Mouse (Mus musculus) liver, adult 2 months (tissue): ENCODE data around the gene Rasgrf2. TPM values are rescaled to one million over a fixed set of nuclear protein-coding genes. Genes with fewer than 3 reads are reported as not detected.
A peak's percentile ranks its signal among the peaks of the same experiment; 100 is the strongest.

Source experiments
- DNase-seq: peaks from one replicate; pipeline ENCODE4 v3.0.0-alpha.2; 2011; ENCODE audit warnings: low read depth, low spot score; ENCODE audit errors: extremely low read depth
- H3K27ac ChIP-seq: fragments of 200-500 bp; replicated peaks from 2 replicates; pipeline ENCODE4 v1.5.1; 2012; ENCODE audit warnings: low read depth, mild to moderate bottlenecking, control low read depth, inconsistent platforms, low read length; ENCODE audit not compliant: insufficient read depth
- H3K27me3 ChIP-seq: fragments of 200-500 bp; 2 replicates; pipeline ENCODE4 v1.6.1; 2012; ENCODE audit warnings: mild to moderate bottlenecking, moderate library complexity, low read length, inconsistent platforms; ENCODE audit not compliant: control insufficient read depth, insufficient read depth
- H3K36me3 ChIP-seq: fragments of 200-500 bp; 2 replicates; pipeline ENCODE4 v1.6.1; 2012; ENCODE audit warnings: low read length, inconsistent platforms; ENCODE audit not compliant: control insufficient read depth, insufficient read depth
- H3K4me1 ChIP-seq: fragments of 200-500 bp; 2 replicates; pipeline ENCODE4 v1.6.1; 2011; ENCODE audit warnings: low read length; ENCODE audit not compliant: control insufficient read depth, insufficient read depth
- H3K4me3 ChIP-seq: fragments of 200-500 bp; 2 replicates; pipeline ENCODE4 v1.5.1; 2011; ENCODE audit warnings: low read depth, mild to moderate bottlenecking, control low read depth, low read length, moderate library complexity; ENCODE audit not compliant: insufficient read depth
- H3K79me2 ChIP-seq: fragments of 200-500 bp; 2 replicates; pipeline ENCODE4 v1.6.1; 2012; ENCODE audit warnings: inconsistent platforms, mild to moderate bottlenecking, low read length, moderate library complexity; ENCODE audit not compliant: control insufficient read depth, insufficient read depth
- H3K9ac ChIP-seq: fragments of 200-500 bp; 2 replicates; pipeline ENCODE4 v1.6.1; 2012; ENCODE audit warnings: low read depth, mild to moderate bottlenecking, control low read depth, inconsistent platforms, low read length
- CTCF ChIP-seq: fragments of 200-500 bp; IDR thresholded peaks from 2 replicates; pipeline ENCODE4 v1.5.1; 2011; ENCODE audit warnings: low read depth, low read length, control low read depth
- POLR2A ChIP-seq: fragments of 200-500 bp; IDR thresholded peaks from 2 replicates; pipeline ENCODE4 v1.6.1; 2011; ENCODE audit warnings: low read length, control low read depth; ENCODE audit not compliant: insufficient read depth; ENCODE audit errors: extremely low read depth
- WGBS: fragments of 180-500 bp; shearing (Covaris S2); methylation state at CpG from one replicate; pipeline ENCODE4 v1.1.7; 2018; 5-methylcytosine and 5-hydroxymethylcytosine counted together
- polyA plus RNA-seq: library from polyadenylated mRNA; depleted of rRNA; stranded (reverse); fragments of >200 nt; gene quantifications from 2 replicates; pipeline ENCODE4 v1.2.3, GENCODE M21; 2012
- total RNA-seq: library from RNA; depleted of rRNA; stranded (reverse); fragments of >200 nt; gene quantifications from 2 replicates; pipeline ENCODE4 v1.2.3, GENCODE M21; 2014

Rasgrf2 gene
- total and polyA plus RNA-seq, 2 experiments = 0.44 to 1.0 TPM

- DNase-seq = peak; percentile 20
These were observed 249.5 kb downstream of the Rasgrf2 start for GRCm38 (mm10) chr13:91881837-91882480.

GRCm38 (mm10) chr13:91880256-91880655 lies 251.2 kb downstream of the Rasgrf2 start:
- Histone ChIP-seq H3K9ac (no peak overlapping the region), H3K4me1 (no peaks in the 10 kb centered on the region), H3K27ac (no peak overlapping the region), H3K4me3 (no peak overlapping the region), H3K27me3 (no peaks in the 10 kb centered on the region), H3K36me3 (no peaks in the 10 kb centered on the region), H3K79me2 (no peaks in the 10 kb centered on the region)
- peak; percentile 53 for DNase-seq
- WGBS = 33% methylated on average over 4 of the region's 4 CpGs
- TF ChIP-seq POLR2A (no peak), CTCF (no peak)

More at GRCm38 (mm10) chr13:91881837-91882480, 249.5 kb downstream of the Rasgrf2 start:
- no peak for TF ChIP-seq POLR2A
- 0 out of 2 replicates have a peak, but pooled peaks have one; percentile 11 for TF ChIP-seq CTCF
- Histone ChIP-seq H3K36me3 (no peaks in the 10 kb centered on the region), H3K4me1 (no peaks in the 10 kb centered on the region), H3K9ac (no peak overlapping the region), H3K27ac (no peak overlapping the region), H3K79me2 (no peaks in the 10 kb centered on the region), H3K27me3 (no peaks in the 10 kb centered on the region), H3K4me3 (no peak overlapping the region)
- 65% methylated on average over 9 of the region's 9 CpGs for WGBS

- no peaks in the 10 kb centered on the region for H3K36me3 ChIP-seq
These were observed 253.5 kb downstream of the Rasgrf2 start for GRCm38 (mm10) chr13:91877996-91878395.

GRCm38 (mm10) chr13:91877350-91877749 lies 254.1 kb downstream of the Rasgrf2 start:
- no peak overlapping the region for H3K4me3 ChIP-seq
- TF ChIP-seq CTCF = no peak
- H3K27ac ChIP-seq = no peak overlapping the region
- H3K4me1 ChIP-seq = no peaks in the 10 kb centered on the region
- 84% methylated on average over 10 of the region's 10 CpGs for WGBS
- H3K27me3 ChIP-seq = no peaks in the 10 kb centered on the region
- no peaks in the 10 kb centered on the region for H3K36me3 ChIP-seq
- no peaks in the 10 kb centered on the region for H3K79me2 ChIP-seq
- H3K9ac ChIP-seq = no peak overlapping the region
- DNase-seq = no peak

More at GRCm38 (mm10) chr13:91877996-91878395, 253.5 kb downstream of the Rasgrf2 start:
- no peaks in the 10 kb centered on the region for H3K27me3 ChIP-seq
- no peak overlapping the region for H3K27ac ChIP-seq
- 90% methylated on average over 3 of the region's 3 CpGs for whole genome bisulfite sequencing
- TF ChIP-seq CTCF = no peak
- no peak for TF ChIP-seq POLR2A
- no peaks in the 10 kb centered on the region for H3K79me2 ChIP-seq
- H3K4me1 ChIP-seq = no peaks in the 10 kb centered on the region
- no peak for DNase-seq
- no peak overlapping the region for H3K4me3 ChIP-seq
- H3K9ac ChIP-seq = no peak overlapping the region

- Histone ChIP-seq H3K27ac (no peak within 1 kb of the TSS), H3K36me3 (no peaks in the 10 kb centered on the region), H3K79me2 (no peaks in the 10 kb centered on the region), H3K4me3 (no peak within 1 kb of the TSS), H3K9ac (no peak within 1 kb of the TSS), H3K4me1 (no peaks in the 10 kb centered on the region), H3K27me3 (no peaks in the 10 kb centered on the region)
- DNase-seq = no peak
- TF ChIP-seq CTCF = no peak
- no peak for TF ChIP-seq POLR2A
- WGBS = 71% methylated on average over 5 of the region's 5 CpGs
These were observed 254.6 kb downstream of the Rasgrf2 start, which contains the start of gene Ckmt2 for GRCm38 (mm10) chr13:91876741-91877349. Gene Ckmt2 (minus strand): TSS chr13:91876885.

- H3K4me1 ChIP-seq = no peaks in the 10 kb centered on the region
- TF ChIP-seq POLR2A (no peak), CTCF (no peak)
- no peaks in the 10 kb centered on the region for H3K27me3 ChIP-seq
- H3K27ac ChIP-seq = no peak overlapping the region
- H3K36me3 ChIP-seq = no peaks in the 10 kb centered on the region
- WGBS = 24% methylated on average over 2 of the region's 2 CpGs
- H3K4me3 ChIP-seq = no peak overlapping the region
- H3K79me2 ChIP-seq = no peaks in the 10 kb centered on the region
- no peak overlapping the region for H3K9ac ChIP-seq
- no peak for DNase-seq
These were observed 255.9 kb downstream of the Rasgrf2 start for GRCm38 (mm10) chr13:91875581-91875980.
